Mouse (Mus musculus) cerebellum, postnatal 10 days (tissue): ENCODE results near the gene Srrd.

Experiments used
- DNase-seq, 2 experiments: peaks; one replicate each; pipeline ENCODE4 v3.0.0; 2021; ENCODE audit warnings: mixed read lengths in 2 of 2

Gene Srrd

GRCm38 (mm10) chr5:112342463-112343204 is at the start of gene Srrd, which contains the start of gene Hps4:
Srrd (minus strand) TSS chr5:112343040.
Hps4 (plus strand) TSS chr5:112343083.
- peak; percentile 97 to 98 for DNase-seq

DNA sequence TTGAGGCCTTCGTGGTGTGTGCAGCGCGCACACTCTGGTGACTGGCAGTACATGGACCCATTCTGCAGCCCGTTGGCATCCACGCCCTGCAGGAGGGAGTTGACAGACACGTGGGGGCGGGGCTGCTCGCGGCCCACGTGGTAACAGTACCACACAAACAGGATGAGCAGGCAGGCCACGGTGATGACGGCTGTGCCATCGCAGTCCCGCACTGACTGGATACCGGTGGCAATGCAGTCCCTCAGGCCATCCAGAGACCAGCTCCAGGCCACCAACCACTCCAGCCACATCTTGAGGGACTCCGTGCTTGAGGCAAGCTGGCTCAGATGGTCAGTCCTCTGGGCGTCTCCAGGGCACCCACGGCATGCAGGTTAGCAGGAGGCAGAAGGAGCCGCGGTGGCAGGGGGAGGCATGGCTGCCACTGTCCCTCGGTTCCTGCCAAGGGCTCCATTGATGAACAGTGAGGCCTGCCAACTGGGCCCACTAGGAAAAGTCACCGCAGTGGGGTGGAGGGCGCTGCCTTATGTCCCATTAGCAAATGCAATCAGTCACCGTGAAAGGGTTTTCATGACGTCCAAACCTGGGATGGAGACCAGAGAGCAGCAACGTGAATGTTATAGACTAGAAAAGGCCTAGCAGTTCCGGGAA is 49.0 kb upstream of the Srrd start:
- DNase-seq: peak; percentile 68 to 79

DNA sequence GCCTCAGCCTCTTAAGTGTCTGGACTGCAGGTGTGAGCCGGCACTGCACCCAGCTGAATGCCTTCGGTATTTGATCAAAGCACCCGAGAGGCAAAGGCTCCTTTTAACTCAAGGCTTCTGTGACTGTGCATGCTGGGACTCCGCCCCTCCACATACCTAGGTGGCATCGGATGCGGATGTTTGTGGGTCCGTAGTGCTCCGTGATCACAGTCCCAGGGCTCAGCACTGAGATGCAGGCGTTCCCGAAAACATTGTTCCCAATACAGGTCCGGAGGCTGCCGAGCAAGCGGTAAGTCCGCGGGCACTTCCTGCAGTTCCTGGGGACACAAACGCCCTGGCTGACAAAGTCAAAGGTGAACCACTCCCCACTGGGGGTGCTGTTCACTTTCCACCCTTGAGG is 48.2 kb upstream of the Srrd start:
- no peak for DNase-seq

DNA sequence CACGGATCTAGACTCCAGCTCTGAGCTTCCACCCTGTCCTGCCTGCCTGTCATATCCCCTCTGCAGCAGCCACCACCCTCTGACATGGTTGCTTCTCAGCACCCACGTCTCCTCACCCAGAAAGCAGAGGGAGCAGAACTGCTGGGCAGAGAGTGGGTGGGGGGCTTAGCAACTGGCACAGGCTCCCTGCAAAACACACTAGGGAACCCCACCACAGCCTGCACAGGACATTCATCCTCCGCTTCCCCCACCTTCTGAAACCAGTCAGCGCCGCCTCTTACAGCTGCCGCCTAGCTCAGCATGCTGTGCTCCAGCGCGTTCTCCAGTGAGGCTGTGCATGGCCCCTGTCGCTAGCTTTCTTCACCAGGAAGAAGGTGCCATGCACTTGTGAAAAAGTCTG is 46.5 kb upstream of the Srrd start:
- peak in 1 of 2 experiments; percentile 42 for DNase-seq

GRCm38 (mm10) chr5:112385973-112386372 is 43.1 kb upstream of the Srrd start:
- peak in 1 of 2 experiments; percentile 2 for DNase-seq

GRCm38 (mm10) chr5:112384805-112385472 is 42.1 kb upstream of the Srrd start:
- DNase-seq: no peak

GRCm38 (mm10) chr5:112382641-112383330 is 39.9 kb upstream of the Srrd start:
- DNase-seq: peak in 1 of 2 experiments; percentile 60

- DNase-seq: no peak
Measured at GRCm38 (mm10) chr5:112382042-112382441, 39.2 kb upstream of the Srrd start.

DNA sequence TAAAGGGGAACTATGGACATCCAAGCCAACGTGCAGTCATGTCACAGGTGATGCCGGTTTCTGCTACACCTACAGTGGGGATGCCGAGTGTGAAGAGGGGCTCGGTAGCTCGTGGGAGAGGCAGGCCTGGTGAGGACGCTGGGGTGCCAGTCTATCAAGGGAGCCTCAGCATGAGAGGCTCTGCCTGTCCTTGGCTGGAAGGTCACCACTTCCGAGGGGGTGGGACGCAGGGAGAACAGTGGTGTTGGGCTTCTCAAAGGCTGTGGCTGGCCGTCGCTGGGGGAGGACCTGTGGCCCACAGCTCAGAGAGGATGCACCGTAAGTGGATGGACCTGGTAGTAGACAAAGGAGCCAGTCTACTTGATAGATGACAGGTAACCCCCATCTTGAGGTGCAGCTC is 38.3 kb upstream of the Srrd start:
- no peak for DNase-seq

DNA sequence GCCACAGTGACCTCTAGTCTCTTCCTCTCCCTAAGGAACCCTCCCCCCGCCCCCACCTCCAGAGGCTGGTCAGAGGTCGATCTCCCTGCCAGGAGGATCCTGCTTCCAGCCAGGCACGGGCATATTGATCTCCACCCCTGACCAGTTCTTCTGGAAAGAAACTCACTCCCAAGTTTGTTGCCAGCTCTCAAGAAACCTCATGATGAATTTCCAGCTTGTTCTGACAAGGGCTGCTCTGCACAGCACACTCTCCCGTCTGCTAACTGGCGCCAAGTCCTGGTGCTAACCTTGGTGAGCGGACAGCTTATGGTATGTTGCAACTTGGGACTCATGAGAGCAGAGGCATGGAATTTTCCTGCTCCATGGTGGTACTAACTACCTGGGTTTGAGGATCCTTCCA is 35.9 kb upstream of the Srrd start:
- no peak for DNase-seq

DNA sequence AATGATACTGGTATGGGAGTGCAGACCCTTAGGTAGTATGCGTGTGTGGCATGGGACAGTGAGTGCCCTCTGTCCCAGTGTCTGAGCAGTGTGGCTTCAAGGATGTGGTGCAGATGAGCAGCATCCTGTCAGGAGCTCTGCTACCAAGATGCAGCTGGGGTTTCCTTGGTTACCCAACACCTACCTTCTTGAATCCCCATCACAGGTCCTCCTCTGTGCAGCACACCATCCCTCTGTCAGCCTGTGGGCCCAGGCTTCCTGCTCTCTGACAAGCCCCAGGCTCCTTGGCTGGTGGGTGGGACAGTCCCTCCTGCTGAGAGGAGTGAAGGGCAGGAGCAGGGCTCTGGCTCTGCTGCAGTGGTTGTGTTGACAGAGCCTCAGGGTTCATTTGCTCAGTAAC is 34.5 kb upstream of the Srrd start:
- DNase-seq: no peak

GRCm38 (mm10) chr5:112376111-112376510 is 33.3 kb upstream of the Srrd start:
- no peak for DNase-seq

GRCm38 (mm10) chr5:112371933-112372332 is 29.1 kb upstream of the Srrd start:
- DNase-seq: peak; percentile 89 to 91

GRCm38 (mm10) chr5:112370236-112370813 is 27.5 kb upstream of the Srrd start:
- DNase-seq: peak in 1 of 2 experiments; percentile 65

DNA sequence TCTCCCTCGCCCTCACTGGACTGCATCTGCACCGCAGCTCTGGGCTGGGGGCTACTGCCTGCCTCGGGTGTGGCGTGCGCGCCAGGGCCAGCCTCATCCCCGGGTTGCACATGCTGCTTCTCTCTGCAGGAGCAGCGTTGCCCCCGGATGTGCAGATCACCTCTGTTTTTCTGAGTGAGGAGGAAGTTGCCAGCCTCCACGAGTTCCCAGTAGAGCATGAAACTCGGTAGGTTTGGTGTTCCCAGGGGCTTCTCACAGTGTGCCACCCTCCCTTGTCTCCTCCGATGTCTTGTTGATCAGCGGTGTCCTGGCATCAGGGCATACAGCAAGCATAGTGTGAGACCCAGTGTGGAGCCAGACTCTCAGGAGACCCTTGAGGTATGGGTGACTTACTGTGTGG is 26.5 kb upstream of the Srrd start:
- no peak for DNase-seq

DNA sequence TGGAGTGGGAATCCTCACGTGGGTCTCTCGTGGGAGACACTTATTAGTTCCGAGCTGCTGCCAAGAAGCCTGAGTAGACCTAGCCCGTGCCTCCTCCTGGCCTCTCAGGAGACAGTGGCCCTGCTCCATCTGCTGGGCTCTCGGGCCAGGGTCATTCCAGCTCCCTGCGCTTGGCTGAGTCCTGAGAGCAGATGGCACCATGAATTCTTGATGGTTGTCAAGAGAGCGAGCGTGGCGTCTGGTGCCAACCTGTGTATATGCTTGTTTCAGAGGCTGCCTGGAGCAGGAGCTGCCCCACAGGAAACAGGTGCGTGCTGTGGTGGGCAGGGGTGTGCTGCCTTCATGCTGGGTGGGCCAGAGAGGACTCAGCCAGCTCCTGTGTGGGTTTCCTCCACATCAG is 25.8 kb upstream of the Srrd start:
- peak; percentile 92 to 95 for DNase-seq

- DNase-seq: no peak
Measured at GRCm38 (mm10) chr5:112367929-112368328, 25.1 kb upstream of the Srrd start.

- no peak for DNase-seq
Measured at GRCm38 (mm10) chr5:112367338-112367737, 24.5 kb upstream of the Srrd start.

DNA sequence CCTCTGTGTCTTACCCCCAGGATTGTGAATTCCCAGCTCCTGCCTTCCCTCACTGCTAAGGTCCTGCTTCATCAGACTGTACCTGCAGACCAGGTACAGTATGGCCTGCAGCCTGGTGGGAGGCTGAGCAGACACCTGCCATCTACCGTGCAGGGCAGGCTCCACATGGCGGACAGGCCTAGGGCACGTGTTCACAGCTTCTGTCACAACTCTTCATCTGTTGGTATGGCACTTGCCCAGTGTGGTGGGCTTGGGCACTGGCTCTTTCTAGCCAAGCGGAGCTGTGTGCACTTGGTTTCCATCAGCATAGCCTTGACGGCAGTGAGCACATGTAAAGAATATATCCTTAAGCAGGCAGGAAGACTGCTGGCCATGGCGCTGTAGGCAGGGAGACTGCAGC is 24.0 kb upstream of the Srrd start:
- DNase-seq: peak in 1 of 2 experiments; percentile 69

GRCm38 (mm10) chr5:112364184-112364797 is 21.5 kb upstream of the Srrd start:
- DNase-seq: no peak

DNA sequence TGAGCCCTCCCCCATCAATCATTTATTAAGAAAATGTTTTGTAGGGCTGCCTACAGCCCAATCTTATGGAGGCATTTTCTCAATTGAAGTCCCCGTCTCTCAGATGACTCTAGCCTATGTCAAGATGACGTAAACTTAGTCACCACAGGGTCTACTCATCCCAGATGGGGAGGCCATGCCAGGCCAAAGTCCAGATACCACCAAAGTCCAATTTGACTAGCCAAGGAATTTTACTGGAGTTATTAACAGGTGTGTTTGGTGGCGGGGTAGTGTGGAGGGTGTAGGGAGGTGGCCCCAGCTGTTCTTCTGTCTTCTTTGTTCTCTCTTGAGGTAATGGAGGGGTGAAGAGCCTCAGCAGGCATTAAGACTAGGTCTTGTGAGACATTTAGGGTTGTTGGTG is 17.2 kb upstream of the Srrd start:
- DNase-seq: no peak

GRCm38 (mm10) chr5:112359520-112359919 is 16.7 kb upstream of the Srrd start:
- DNase-seq: no peak
